Mouse (Mus musculus): ENCODE measurements at regions not wholly inside any gene's neighbourhood (a gene's known extent, or its start where the extent isn't known, plus 50 kb on each side); places are given as distances from the start of the nearest gene placed in this dataset.

DNA sequence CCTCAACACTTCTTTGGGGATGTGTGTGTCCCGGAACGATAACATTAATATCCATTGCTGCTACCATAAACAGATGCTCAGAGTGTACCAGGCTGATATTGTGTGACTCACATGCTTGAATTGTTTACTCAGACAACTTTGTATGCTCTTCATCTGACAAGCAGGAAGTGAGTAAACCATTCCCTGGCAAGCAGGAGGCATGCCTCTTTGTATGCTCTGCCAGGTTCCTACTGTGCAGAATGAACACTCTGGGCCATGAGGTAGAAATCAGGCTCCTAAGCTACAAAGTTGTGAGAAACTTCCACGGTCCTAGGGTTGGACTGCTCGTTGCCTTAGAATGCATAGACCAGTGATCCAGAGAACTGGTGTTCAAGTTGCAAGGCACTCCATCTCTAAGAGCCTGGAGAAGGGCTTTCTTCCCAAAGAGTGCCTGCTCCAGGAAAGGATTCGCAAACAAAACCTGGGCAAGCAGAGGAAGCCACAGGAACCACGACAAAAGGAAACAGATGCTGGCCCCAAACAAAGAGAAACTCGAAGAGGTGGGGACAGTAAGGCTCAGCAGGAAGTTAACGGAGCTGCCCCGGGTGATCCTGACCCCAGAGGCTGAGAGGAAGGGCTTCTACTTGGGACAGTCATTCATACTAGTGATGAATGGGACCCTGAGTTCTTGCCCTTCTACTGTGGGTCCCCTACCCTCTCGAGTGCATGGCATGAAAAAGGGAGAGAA lies 53.2 kb upstream of the Slc22a23 start:
- ATAC-seq (replicated peaks; ENCODE audit: low read depth, poor library complexity, severe bottlenecking) = peak; percentile 65; the same call in 1 of the 2 replicates

DNA sequence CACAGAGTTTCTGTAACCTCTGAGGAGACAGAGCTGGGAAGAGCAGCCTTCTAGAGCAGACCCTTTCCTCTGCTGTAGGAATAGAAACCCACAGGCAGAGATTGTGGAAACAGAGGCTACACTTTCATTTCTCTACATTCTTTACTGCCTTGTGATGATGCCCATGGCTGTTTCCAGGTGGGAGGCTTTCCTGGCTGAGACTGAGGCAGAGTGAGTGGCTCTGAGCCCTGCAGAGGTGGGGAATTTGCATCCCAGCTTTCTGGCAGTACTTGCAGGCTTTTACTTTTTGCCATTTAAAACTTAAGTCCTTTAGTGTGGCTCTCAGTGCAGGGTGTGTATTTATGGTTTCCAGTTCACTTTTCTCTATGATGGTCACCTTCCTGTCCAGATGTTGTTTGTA lies 50.5 kb upstream of the Slc22a23 start:
- ATAC-seq (replicated peaks; ENCODE audit: low read depth, poor library complexity, severe bottlenecking) = no peak

- no peak for ATAC-seq (replicated peaks; ENCODE audit: low read depth, poor library complexity, severe bottlenecking)
Measured at GRCm38 (mm10) chr13:34395010-34395409, 50.0 kb upstream of the Slc22a23 start.
